Mouse (Mus musculus) frontal cortex, postnatal 36 days (tissue): Measurements from ENCODE around the gene Ush1g.
A peak's percentile ranks its signal among the peaks of the same experiment; 100 is the strongest.

ENCODE experiments used
- DNase-seq, 2 experiments: peaks; one replicate each; pipeline ENCODE4 v3.0.0; 2022; ENCODE audit warnings: low spot score in 2 of 2

Gene Ush1g

GRCm38 (mm10) chr11:115334531-115334930 lies 12.7 kb upstream of the Ush1g start, which contains the start of gene Otop3:
Gene Otop3 (plus strand): TSS chr11:115334731.
- DNase-seq: no peak

DNA sequence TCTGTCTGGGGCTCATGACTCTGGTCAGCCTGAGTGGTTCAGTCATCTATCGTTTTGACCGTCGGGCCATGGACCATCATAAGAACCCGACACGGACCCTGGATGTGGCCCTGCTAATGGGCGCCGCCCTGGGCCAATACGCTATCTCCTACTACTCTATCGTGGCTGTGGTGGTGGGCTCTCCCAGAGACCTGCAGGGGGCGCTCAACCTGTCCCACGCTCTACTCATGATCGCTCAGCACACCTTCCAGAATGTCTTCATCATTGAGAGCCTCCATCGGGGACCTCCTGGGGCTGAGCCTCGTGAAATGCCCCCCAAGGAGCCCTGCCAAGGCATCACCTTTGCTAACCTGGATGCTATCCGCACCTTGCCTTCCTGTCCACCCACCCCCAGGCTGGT lies 7.5 kb upstream of the Ush1g start:
- no peak for DNase-seq

- DNase-seq: peak; percentile 55 to 61
Observed at GRCm38 (mm10) chr11:115326730-115327129, 4.9 kb upstream of the Ush1g start.

DNA sequence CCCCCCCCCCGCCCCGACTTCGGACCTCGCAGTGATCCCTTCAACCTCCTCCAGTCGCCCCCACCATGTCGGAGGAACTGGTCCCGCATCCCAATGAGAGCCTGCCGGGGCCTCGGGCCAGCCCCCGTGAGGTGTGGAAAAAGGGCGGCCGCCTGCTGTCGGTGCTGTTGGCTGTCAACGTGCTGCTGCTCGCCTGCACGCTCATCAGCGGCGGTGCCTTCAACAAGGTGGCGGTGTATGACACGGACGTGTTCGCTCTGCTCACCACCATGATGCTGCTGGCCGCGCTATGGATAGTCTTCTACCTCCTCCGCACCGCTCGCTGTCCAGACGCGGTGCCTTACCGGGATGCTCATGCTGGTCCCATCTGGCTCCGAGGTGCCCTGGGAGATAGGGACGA lies 1.5 kb upstream of the Ush1g start:
- DNase-seq: no peak

DNA sequence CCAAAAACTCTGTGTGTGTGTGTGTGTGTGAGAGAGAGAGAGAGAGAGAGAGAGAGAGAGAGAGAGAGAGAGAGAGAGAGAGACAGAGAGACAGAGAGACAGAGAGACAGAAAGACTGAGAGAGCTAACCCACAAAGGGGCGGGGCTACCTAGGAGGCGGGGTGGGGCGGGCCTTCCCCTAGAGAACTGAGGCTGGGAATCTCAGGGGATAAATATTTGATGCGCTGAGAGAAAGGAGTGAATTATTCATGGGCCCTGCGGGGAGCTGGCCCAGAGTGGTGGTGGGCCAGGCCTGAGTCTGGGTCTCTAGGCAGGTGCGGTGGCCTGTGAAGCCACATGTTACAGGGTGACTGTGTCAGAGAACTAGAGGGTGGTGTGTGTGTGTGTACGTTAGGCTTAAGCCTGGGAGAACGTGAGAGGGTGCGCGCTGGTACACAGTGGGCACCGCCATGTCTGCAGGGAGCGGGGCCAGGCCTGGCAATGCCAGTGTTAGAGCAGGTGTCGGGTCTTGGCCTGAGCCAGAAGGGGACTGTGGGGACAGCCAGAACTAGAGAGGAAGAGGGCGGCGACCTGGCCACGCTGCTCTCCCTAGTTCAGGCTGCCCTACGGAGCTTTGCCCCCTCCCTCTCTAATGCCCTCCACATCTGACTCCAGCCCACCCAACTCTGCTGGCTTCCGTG lies 2.0 kb downstream of the Ush1g start:
- no peak for DNase-seq

DNA sequence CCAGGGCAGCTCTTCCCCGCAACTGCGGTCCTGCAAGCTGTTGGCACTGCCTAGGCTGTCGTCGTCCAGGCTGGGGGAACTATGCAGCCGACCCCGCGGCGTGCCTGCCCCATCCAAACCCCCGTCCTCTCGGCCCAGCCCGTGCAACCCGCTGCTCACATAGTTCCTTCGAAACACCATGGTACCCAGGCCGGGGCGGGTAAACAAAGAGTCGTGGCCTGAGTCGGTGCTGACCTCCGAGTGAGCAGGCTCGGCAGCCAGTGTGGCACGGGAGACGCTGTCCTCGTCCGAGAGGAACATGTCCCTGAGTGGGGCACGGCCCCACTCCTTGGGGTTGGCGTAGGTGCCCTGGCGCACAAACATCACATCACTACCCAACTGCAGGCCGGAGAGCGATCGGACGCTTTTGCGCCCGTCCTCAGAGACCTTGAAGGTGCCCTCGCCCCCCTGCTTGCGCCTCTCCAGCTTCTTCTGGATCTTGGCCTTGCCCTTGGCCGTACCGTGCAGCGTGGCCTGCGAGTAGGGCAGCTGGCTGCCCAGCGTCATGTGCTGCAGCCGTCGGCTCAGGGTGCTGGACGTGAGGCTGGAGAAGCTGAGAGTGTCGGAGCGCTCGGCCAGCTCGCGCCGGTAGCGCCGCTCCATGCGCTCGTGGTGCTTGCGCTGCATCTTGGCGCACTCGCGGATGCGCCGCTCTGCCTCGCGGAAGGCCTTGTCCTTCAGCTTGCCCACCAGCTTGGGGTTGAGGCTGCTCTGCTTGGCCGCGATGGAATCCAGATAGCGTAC lies 3.4 kb downstream of the Ush1g start:
- no peak for DNase-seq

DNA sequence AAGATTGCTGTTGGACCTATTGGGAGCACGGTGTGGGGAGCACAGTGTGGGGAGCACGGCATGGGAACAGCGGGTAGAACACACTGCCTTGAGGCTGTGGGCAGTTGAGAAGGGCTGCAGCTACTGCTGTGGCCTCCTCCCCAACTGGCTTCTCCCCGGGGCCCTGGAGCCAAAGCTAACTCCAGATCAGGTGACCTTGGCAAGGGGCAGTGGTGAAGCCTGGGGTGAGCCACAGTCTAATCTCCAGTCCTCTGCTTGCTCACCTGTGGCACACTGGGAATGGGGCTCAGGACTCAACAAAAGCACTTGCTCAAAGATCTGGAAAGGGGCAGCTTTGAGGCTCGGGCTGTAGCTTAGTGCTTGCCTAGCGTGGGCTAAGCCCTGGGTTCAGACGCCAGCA lies 4.6 kb downstream of the Ush1g start:
- DNase-seq: no peak

- no peak for DNase-seq
Observed at GRCm38 (mm10) chr11:115314249-115314648, 7.6 kb downstream of the Ush1g start.

GRCm38 (mm10) chr11:115308781-115309180 lies 13.1 kb downstream of the Ush1g start:
- DNase-seq: no peak

GRCm38 (mm10) chr11:115306863-115307262 lies 15.0 kb downstream of the Ush1g start, which contains the start of gene Otop2:
Gene Otop2 (plus strand): TSS chr11:115307163.
- no peak for DNase-seq

- DNase-seq: no peak
Observed at GRCm38 (mm10) chr11:115303167-115303566, 18.7 kb downstream of the Ush1g start.

- no peak for DNase-seq
Observed at GRCm38 (mm10) chr11:115301351-115301750, 20.5 kb downstream of the Ush1g start.

- DNase-seq: no peak
Observed at GRCm38 (mm10) chr11:115300745-115301144, 21.1 kb downstream of the Ush1g start.

- DNase-seq: no peak
Observed at GRCm38 (mm10) chr11:115298160-115298559, 23.7 kb downstream of the Ush1g start.

- peak; percentile 73 to 75 for DNase-seq
Observed at GRCm38 (mm10) chr11:115297214-115297826, 24.5 kb downstream of the Ush1g start, which contains the start of gene Fads6. Gene Fads6 (minus strand): TSS chr11:115297663.

- no peak for DNase-seq
Observed at GRCm38 (mm10) chr11:115296471-115297210, 25.2 kb downstream of the Ush1g start.

DNA sequence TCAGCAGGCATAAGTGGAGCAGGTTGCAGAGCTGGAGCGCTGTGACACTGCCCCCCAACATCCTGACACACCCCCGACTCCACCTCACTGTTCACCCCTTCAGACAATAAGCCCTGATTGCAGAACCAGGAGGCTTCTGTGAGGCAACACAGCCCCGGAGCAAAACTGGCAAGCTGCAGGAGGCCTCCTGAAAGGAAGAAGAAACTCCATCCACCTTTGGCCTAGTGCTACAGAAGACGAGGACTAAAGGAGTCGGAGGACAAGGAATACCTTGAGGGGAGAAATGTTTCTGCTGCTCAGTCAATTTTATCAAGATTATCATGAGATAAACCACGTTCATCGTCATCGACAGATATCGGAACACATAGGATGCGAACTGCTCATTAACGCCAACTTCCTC lies 25.9 kb downstream of the Ush1g start:
- DNase-seq: no peak

GRCm38 (mm10) chr11:115292631-115293375 lies 29.0 kb downstream of the Ush1g start:
- no peak for DNase-seq

DNA sequence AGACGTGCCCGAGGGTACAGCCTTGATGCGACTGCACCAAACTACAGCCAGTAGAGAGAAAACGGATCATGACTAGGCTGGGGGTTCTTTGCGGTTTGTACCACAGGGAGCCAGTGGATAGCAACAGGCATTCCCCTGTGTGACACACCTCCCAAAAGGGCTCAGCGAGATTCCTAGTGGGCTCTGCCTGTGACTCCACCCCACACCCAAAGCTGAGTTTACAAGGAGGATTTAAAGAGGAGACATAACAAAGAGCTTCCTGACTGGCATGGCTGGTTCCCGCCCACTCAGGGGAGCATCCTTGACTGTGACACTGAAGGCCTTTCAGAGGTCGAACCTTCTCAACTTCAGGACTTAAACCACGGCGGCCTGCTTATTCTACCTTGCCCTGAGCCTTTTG lies 30.3 kb downstream of the Ush1g start:
- DNase-seq: no peak

- no peak for DNase-seq
Observed at GRCm38 (mm10) chr11:115290919-115291318, 30.9 kb downstream of the Ush1g start.

DNA sequence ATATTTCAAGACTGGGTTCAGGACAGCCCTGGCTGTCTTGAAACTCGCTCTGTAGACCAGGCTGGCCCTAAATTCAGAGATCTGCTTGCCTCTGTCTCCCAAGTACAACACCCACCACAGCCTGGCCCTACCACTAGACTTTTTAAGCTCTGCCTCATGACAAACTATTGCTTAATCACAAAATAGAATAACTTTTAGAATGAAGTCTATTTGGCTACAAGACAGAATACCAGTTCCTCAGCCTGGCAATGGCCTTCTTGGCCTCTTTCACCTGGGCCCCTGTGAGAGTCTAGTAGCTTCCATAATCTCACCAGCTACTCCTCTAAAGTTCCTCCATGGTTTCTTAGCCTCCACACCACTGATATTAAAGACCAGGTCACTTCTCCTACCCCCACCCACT lies 31.5 kb downstream of the Ush1g start:
- no peak for DNase-seq
